Mouse (Mus musculus) megakaryocyte, embryonic 14.5 days (primary cell): ENCODE data around the gene Uba3. TPM values are rescaled to one million over a fixed set of nuclear protein-coding genes. Genes with fewer than 3 reads are reported as not detected.

Experiments used
- H3K27me3 ChIP-seq: replicated peaks from 2 replicates; pipeline ENCODE3; 2012; ENCODE audit warnings: inconsistent platforms
- H3K36me3 ChIP-seq: replicated peaks from 2 replicates; pipeline ENCODE3; 2012; ENCODE audit warnings: low read length, inconsistent platforms, mixed read lengths
- H3K4me1 ChIP-seq: 2 replicates; pipeline ENCODE4 v1.6.1; 2012; ENCODE audit warnings: inconsistent platforms
- H3K4me3 ChIP-seq: replicated peaks from 2 replicates; pipeline ENCODE3; 2012; ENCODE audit warnings: moderate library complexity, mild to moderate bottlenecking, inconsistent platforms
- H3K9me3 ChIP-seq: 2 replicates; pipeline ENCODE4 v1.6.1; 2012; ENCODE audit warnings: inconsistent platforms
- FLI1 ChIP-seq: IDR thresholded peaks from 2 replicates; pipeline ENCODE4 v1.6.1; 2012; ENCODE audit warnings: low read length, inconsistent platforms, mixed read lengths
- GATA1 ChIP-seq: IDR thresholded peaks from 3 replicates; pipeline ENCODE4 v1.6.1; 2012; ENCODE audit warnings: mixed read lengths, low read length, inconsistent platforms, borderline replicate concordance
- polyA plus RNA-seq: library from polyadenylated mRNA; stranded (reverse); fragments of >175 nt; gene quantifications from 2 replicates; pipeline ENCODE4 v1.2.3, GENCODE M21; 2012; ENCODE audit warnings: low replicate concordance; ENCODE audit not compliant: insufficient read depth

Uba3 gene
- polyA plus RNA-seq, 1 experiment, result 4.7 TPM

- Histone ChIP-seq H3K9me3 (no peaks in the 10 kb centered on the region), H3K27me3 (no peaks in the 10 kb centered on the region), H3K4me1 (peaks cover 27% of the 10 kb centered on the region), H3K36me3 (peaks cover 69% of the 10 kb centered on the region), H3K4me3 (no peak overlapping the region)
- no peak for TF ChIP-seq GATA1
- TF ChIP-seq FLI1, result no peak
Observed at GRCm38 (mm10) chr6:97200437-97200836, 5.0 kb downstream of the Uba3 start.

DNA sequence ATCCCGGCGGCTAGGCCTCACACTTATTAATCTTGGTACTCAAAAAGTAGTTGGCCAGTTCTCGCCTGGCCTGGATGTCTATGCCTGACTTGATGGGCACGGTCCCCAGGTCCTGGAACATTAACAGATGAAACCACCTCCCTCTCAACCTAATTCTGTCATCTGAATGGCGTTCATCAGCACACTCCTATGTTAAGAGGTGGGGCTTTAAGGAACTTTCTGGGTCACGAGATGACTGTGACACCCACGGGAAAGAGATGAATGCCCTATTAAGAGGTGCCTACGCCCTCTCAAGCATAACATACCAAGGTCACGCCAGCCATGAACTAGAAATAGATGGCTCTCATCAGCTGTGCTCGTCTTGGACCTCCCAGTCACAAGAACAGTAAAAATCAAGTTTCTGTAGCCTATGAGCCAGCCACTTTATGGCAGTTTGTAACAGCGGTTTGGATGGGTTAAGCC is 26.0 kb downstream of the Uba3 start:
- peaks cover 36% of the 10 kb centered on the region for H3K36me3 ChIP-seq
- TF ChIP-seq FLI1, result no peak
- TF ChIP-seq GATA1, result no peak
- H3K27me3 ChIP-seq, result no peaks in the 10 kb centered on the region
- no peaks in the 10 kb centered on the region for H3K9me3 ChIP-seq
- H3K4me1 ChIP-seq, result peaks cover 65% of the 10 kb centered on the region
- peak overlapping the region; percentile 97 for H3K4me3 ChIP-seq

DNA sequence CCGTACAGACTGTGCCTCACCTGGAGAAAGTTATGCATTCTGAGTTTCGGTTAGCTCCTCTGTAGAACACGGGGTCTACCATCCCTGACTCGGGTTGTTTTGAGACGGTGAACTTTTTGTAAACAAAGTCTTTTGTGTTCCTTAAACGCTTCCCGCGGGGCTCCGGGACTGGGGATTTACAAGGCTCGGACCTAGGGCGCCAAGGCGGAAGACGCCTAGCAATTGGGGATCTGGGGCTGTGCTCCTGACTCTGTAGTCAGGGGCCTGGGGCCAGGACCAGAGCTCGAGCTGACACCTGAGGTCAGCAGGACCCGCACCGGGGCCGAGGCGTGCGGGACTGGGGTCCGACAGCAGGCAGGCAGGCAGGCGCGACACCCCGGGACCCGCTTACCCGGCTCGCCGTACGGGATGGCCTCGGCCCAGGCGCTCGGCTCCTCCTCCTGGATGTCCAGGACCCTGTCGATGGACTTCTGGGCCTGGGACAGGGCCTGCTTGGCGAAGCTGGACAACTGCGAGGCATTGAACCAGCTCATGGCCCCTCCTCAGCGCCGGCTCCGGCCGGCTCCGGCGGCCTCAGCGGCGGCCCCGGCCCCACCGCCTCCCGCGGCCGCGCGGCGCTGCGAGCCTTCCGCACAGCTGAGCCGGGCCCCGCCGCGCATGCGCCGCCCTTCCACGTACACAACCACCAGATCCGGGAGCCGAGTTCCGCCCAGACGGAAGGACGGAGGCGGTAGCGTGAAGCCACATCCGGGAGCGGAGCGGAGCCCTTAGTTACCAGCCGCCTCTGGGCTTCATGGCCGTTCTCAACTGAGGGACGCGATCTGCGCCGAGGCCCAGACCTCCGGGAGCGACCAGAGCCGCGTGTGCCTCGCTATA is 26.7 kb downstream of the Uba3 start, which contains the start of gene Tmf1:
TSS of gene Tmf1 (minus strand) at position 632 of the 876 bp plus-strand sequence.
- no peaks in the 10 kb centered on the region for H3K27me3 ChIP-seq
- peaks cover 36% of the 10 kb centered on the region for H3K36me3 ChIP-seq
- H3K4me3 ChIP-seq, result peak within 1 kb of the TSS; percentile 97
- H3K9me3 ChIP-seq, result no peaks in the 10 kb centered on the region
- H3K4me1 ChIP-seq, result peaks cover 65% of the 10 kb centered on the region
- TF ChIP-seq GATA1, result no peak
- TF ChIP-seq FLI1, result no peak

DNA sequence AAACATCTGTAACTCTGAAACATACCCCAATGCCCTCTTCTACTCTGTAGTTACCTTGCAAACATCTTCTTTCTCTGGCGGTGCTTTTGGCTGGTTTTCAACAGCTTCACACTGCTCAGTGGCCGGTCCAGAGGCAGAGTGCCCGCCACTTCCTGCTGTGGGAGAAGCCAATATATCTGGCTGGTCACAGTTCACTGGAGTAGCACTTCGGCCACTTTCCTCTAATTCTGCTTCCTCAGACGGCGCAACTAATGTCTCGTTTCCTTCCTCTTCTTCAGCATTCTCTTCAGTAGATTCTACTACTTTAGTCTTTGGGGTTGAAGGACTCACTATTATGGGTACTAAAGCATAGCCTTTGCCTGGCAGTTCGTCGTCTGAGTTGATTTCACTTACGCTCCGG is 29.7 kb downstream of the Uba3 start:
- Histone ChIP-seq H3K9me3 (no peaks in the 10 kb centered on the region), H3K4me3 (peak overlapping the region; percentile 66), H3K27me3 (no peaks in the 10 kb centered on the region), H3K36me3 (peaks cover 58% of the 10 kb centered on the region), H3K4me1 (peaks cover 54% of the 10 kb centered on the region)
- TF ChIP-seq GATA1 (no peak), FLI1 (no peak)

DNA sequence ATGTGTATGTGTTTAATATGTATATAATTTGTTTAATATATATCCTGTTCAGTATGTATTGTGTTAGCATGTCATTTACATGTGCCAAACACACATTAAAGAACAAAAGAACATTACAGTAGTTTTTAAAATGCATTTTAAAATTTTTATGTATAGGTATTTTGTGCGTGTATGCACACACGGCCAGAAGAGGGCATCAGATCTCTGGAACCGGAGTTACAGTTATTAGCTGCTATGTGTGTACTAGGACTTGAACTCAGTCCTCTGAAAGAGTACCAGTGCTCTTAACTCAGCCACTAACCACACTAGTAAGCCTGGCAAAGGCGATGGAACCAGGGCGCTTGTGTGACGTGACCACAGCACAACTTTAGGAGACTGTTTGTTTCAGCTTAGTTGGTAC is 55.3 kb downstream of the Uba3 start:
- Histone ChIP-seq H3K9me3 (no peaks in the 10 kb centered on the region), H3K4me1 (peaks cover 24% of the 10 kb centered on the region), H3K36me3 (peaks cover 30% of the 10 kb centered on the region), H3K27me3 (no peaks in the 10 kb centered on the region), H3K4me3 (no peak overlapping the region)
- no peak for TF ChIP-seq FLI1
- no peak for TF ChIP-seq GATA1

GRCm38 (mm10) chr6:97149721-97150120 is 55.7 kb downstream of the Uba3 start:
- no peaks in the 10 kb centered on the region for H3K27me3 ChIP-seq
- H3K36me3 ChIP-seq, result peaks cover 31% of the 10 kb centered on the region
- TF ChIP-seq GATA1, result no peak
- TF ChIP-seq FLI1, result no peak
- no peaks in the 10 kb centered on the region for H3K9me3 ChIP-seq
- H3K4me3 ChIP-seq, result no peak overlapping the region
- H3K4me1 ChIP-seq, result peaks cover 24% of the 10 kb centered on the region

GRCm38 (mm10) chr6:97148383-97149251 is 56.8 kb downstream of the Uba3 start, which contains the start of gene Eogt:
Gene Eogt (minus strand): TSS chr6:97149182.
- TF ChIP-seq GATA1, result no peak
- TF ChIP-seq FLI1, result no peak

GRCm38 (mm10) chr6:97147755-97148382 is 57.6 kb downstream of the Uba3 start:
- TF ChIP-seq GATA1 (no peak), FLI1 (no peak)
- Histone ChIP-seq H3K4me1 (peaks cover 24% of the 10 kb centered on the region), H3K4me3 (peak overlapping the region; percentile 96), H3K36me3 (peaks cover 32% of the 10 kb centered on the region), H3K9me3 (no peaks in the 10 kb centered on the region), H3K27me3 (no peaks in the 10 kb centered on the region)

More at GRCm38 (mm10) chr6:97148383-97149251, 56.8 kb downstream of the Uba3 start, which contains the start of gene Eogt:
- H3K4me3 ChIP-seq, result peak within 1 kb of the TSS; percentile 96
- H3K4me1 ChIP-seq, result peaks cover 24% of the 10 kb centered on the region
- H3K9me3 ChIP-seq, result no peaks in the 10 kb centered on the region
- peaks cover 34% of the 10 kb centered on the region for H3K36me3 ChIP-seq
- no peaks in the 10 kb centered on the region for H3K27me3 ChIP-seq

- peaks cover 24% of the 10 kb centered on the region for H3K4me1 ChIP-seq
- no peak for TF ChIP-seq FLI1
- no peak for TF ChIP-seq GATA1
- peaks cover 32% of the 10 kb centered on the region for H3K36me3 ChIP-seq
- peaks cover 4% of the 10 kb centered on the region; the same call in 1 of the 2 replicates for H3K9me3 ChIP-seq
- no peaks in the 10 kb centered on the region for H3K27me3 ChIP-seq
- no peak overlapping the region for H3K4me3 ChIP-seq
Observed at GRCm38 (mm10) chr6:97145156-97145555, 60.3 kb downstream of the Uba3 start.
